Mouse (Mus musculus): Measurements from ENCODE around the gene Zfp740. TPM values are rescaled to one million over a fixed set of nuclear protein-coding genes. Genes with fewer than 3 reads are reported as not detected.

Zfp740 gene
- polyA plus RNA-seq, 1 experiment from 2014 or later, result 88.7 TPM

DNA sequence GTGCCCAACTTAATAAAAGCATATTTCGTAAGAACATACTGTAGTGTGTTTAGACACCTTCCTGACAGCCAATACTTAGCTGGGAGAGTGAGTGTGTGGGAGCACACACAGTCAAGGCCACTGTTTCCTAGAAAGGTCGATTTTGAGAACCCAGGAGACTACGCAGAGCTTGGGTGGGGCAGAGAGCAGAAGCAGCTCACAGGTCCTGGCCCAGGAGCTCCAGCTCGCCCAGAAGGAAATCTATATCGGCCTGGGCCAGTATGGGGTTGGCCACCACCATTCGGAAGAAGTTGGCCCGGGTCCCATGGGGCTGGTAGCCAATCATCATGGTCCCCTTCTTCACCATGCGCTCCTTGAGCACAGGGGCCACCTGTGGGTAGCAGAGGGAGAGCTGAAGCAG, 25.6 kb upstream of the Zfp740 start:
- H3K27ac ChIP-seq, result no peak overlapping the region
- H3K9me3 ChIP-seq (replicated peaks), result no peaks in the 10 kb centered on the region
- DNase-seq (ENCODE audit: low spot score), result no peak
- H3K36me3 ChIP-seq, result peaks cover 32% of the 10 kb centered on the region
- no peak overlapping the region for H3K4me3 ChIP-seq
- H3K4me1 ChIP-seq, result 0 out of 2 replicates have a peak, but pooled peaks cover 5% of the 10 kb centered on the region
- no peaks in the 10 kb centered on the region for H3K27me3 ChIP-seq (ENCODE audit: low read depth, poor library complexity, severe bottlenecking)
- 89% methylated on average over 8 of the region's 8 CpGs for WGBS

DNA sequence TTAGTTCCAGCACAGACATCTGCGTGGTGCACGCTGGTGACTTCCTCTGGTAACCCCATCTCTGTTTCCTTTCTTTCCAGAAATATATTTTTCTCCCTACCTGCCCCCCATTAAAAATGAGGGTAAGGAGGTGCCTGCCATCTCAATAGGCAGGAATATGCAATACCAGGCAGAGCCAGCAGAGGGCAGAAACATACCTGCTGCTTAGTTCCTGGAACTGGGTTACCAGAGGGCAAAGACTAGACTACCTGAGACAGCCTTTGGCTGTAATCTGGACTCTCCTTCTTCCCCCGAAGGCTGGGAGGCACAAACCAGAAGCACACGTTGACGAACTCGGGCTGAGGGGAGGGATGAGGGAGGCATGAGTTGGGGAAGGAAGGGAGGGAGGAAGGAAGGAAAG, 24.8 kb upstream of the Zfp740 start:
- Histone ChIP-seq H3K27me3 (ENCODE audit: low read depth, poor library complexity, severe bottlenecking) (no peaks in the 10 kb centered on the region), H3K9me3 (replicated peaks) (no peaks in the 10 kb centered on the region), H3K36me3 (peaks cover 38% of the 10 kb centered on the region), H3K4me1 (0 out of 2 replicates have a peak, but pooled peaks cover 5% of the 10 kb centered on the region), H3K4me3 (no peak overlapping the region), H3K27ac (no peak overlapping the region)
- 15% methylated on average over 6 of the region's 6 CpGs for WGBS
- peak; percentile 86 for DNase-seq (ENCODE audit: low spot score)

DNA sequence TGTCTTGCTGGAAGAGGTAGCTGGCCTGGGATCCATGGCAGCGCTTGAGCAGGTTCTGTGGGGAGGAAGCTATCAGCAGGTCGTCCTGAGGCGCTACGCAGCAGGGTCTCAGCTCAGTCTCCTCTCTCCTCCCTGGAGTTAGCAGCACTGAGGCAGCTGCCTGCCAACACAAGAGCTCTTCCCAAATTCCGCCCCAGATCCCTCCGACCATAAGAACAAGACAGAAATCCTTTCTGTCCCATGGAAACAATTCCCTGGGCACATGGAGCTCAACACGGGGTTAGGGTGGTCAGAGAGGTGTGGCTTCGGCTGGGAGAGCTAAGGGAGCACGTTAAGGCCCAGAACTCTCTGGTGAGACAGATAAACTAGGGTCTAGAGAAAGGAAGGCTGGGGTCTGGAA, 23.9 kb upstream of the Zfp740 start:
- WGBS, result 82% methylated on average over 9 of the region's 9 CpGs
- no peak for DNase-seq (ENCODE audit: low spot score)
- H3K9me3 ChIP-seq (replicated peaks), result no peaks in the 10 kb centered on the region
- no peak overlapping the region for H3K4me3 ChIP-seq
- no peak overlapping the region; the same call in 1 of the 2 replicates for H3K27ac ChIP-seq
- peaks cover 46% of the 10 kb centered on the region for H3K36me3 ChIP-seq
- 0 out of 2 replicates have a peak, but pooled peaks cover 5% of the 10 kb centered on the region for H3K4me1 ChIP-seq
- H3K27me3 ChIP-seq (ENCODE audit: low read depth, poor library complexity, severe bottlenecking), result no peaks in the 10 kb centered on the region

DNA sequence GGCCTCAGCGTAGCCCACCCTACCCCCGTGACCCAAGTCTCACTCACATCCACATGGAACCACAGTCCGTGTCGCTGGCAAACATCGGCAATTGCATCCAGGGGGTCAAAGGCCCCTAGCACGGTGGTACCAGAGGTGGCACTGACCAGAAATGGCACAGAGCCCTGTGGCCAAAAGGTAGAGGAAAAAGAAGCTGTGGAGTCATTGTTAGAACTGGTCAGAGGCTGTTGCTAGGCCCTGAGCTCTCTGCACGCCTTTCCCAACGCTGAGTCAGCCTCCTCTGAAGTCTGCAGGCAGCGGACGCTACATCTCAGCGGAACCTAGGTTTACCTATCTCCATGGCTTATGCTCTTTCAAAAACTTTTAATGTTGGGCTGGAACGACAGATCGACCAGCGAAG, 23.1 kb upstream of the Zfp740 start:
- H3K9me3 ChIP-seq (replicated peaks), result no peaks in the 10 kb centered on the region
- no peaks in the 10 kb centered on the region for H3K27me3 ChIP-seq (ENCODE audit: low read depth, poor library complexity, severe bottlenecking)
- H3K4me1 ChIP-seq, result 0 out of 2 replicates have a peak, but pooled peaks cover 5% of the 10 kb centered on the region
- 92% methylated on average over 14 of the region's 14 CpGs for WGBS
- DNase-seq (ENCODE audit: low spot score), result no peak
- no peak overlapping the region for H3K27ac ChIP-seq
- H3K4me3 ChIP-seq, result no peak overlapping the region
- peaks cover 51% of the 10 kb centered on the region for H3K36me3 ChIP-seq

- H3K27me3 ChIP-seq (ENCODE audit: low read depth, poor library complexity, severe bottlenecking), result no peaks in the 10 kb centered on the region
- 0 out of 2 replicates have a peak, but pooled peaks cover 7% of the 10 kb centered on the region for H3K4me1 ChIP-seq
- no peaks in the 10 kb centered on the region for H3K9me3 ChIP-seq (replicated peaks)
- H3K36me3 ChIP-seq, result peaks cover 61% of the 10 kb centered on the region
- WGBS, result 84% methylated on average over 3 of the region's 3 CpGs
- no peak overlapping the region for H3K4me3 ChIP-seq
- DNase-seq (ENCODE audit: low spot score), result no peak
- H3K27ac ChIP-seq, result no peak overlapping the region
These were observed 20.0 kb upstream of the Zfp740 start for GRCm38 (mm10) chr15:102183076-102183475.

DNA sequence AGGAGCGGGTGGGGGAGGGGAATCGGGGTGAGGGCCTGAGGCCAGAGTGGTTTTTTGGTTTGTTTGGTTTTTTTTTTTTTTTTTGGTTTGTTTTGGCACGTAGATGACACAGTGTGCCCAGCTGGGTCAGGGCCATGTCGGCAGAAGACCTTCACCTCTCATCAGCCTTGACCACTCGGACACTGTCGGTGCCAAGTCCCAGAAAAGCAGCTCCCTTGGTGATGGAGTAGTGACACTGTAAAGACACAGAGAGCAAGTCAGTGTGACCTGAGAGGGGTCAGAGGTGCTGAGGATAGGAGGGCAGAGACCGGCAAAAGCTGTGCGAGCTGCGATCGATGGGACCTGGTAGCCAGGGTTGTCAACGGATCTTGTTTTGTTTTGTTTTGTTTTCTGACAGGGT, 16.8 kb upstream of the Zfp740 start:
- no peak overlapping the region for H3K27ac ChIP-seq
- DNase-seq (ENCODE audit: low spot score), result no peak
- 79% methylated on average over 11 of the region's 11 CpGs for WGBS
- H3K27me3 ChIP-seq (ENCODE audit: low read depth, poor library complexity, severe bottlenecking), result no peaks in the 10 kb centered on the region
- peaks cover 51% of the 10 kb centered on the region for H3K36me3 ChIP-seq
- no peaks in the 10 kb centered on the region for H3K9me3 ChIP-seq (replicated peaks)
- H3K4me1 ChIP-seq, result 0 out of 2 replicates have a peak, but pooled peaks cover 7% of the 10 kb centered on the region
- H3K4me3 ChIP-seq, result no peak overlapping the region

- DNase-seq (ENCODE audit: low spot score), result no peak
- no peak overlapping the region for H3K4me3 ChIP-seq
- H3K9me3 ChIP-seq (replicated peaks), result no peaks in the 10 kb centered on the region
- H3K36me3 ChIP-seq, result peaks cover 46% of the 10 kb centered on the region
- H3K27me3 ChIP-seq (ENCODE audit: low read depth, poor library complexity, severe bottlenecking), result no peaks in the 10 kb centered on the region
- H3K4me1 ChIP-seq, result peaks cover 13% of the 10 kb centered on the region; the same call in 1 of the 2 replicates
- WGBS, result 91% methylated on average over 10 of the region's 10 CpGs
- H3K27ac ChIP-seq, result peak overlapping the region; percentile 56; the same call in 1 of the 2 replicates
These were observed 15.0 kb upstream of the Zfp740 start for GRCm38 (mm10) chr15:102188096-102188495.

- Histone ChIP-seq H3K27me3 (ENCODE audit: low read depth, poor library complexity, severe bottlenecking) (no peaks in the 10 kb centered on the region), H3K27ac (peak overlapping the region; percentile 56; the same call in 1 of the 2 replicates), H3K4me1 (peaks cover 13% of the 10 kb centered on the region; the same call in 1 of the 2 replicates), H3K4me3 (no peak overlapping the region), H3K9me3 (replicated peaks) (no peaks in the 10 kb centered on the region), H3K36me3 (peaks cover 40% of the 10 kb centered on the region)
- WGBS, result 70% methylated on average over 6 of the region's 6 CpGs
- DNase-seq (ENCODE audit: low spot score), result no peak
These were observed 14.2 kb upstream of the Zfp740 start for GRCm38 (mm10) chr15:102188883-102189282.

- Histone ChIP-seq H3K9me3 (replicated peaks) (no peaks in the 10 kb centered on the region), H3K27ac (no peak overlapping the region), H3K4me1 (peaks cover 13% of the 10 kb centered on the region; the same call in 1 of the 2 replicates), H3K27me3 (ENCODE audit: low read depth, poor library complexity, severe bottlenecking) (no peaks in the 10 kb centered on the region), H3K36me3 (peaks cover 21% of the 10 kb centered on the region), H3K4me3 (no peak overlapping the region)
- WGBS, result 60% methylated on average over 7 of the region's 7 CpGs
- DNase-seq (ENCODE audit: low spot score), result no peak
These were observed 11.3 kb upstream of the Zfp740 start for GRCm38 (mm10) chr15:102191699-102192098.

- Histone ChIP-seq H3K27ac (no peak overlapping the region), H3K4me1 (peaks cover 13% of the 10 kb centered on the region; the same call in 1 of the 2 replicates), H3K9me3 (replicated peaks) (no peaks in the 10 kb centered on the region), H3K36me3 (peaks cover 14% of the 10 kb centered on the region), H3K27me3 (ENCODE audit: low read depth, poor library complexity, severe bottlenecking) (no peaks in the 10 kb centered on the region), H3K4me3 (no peak overlapping the region)
- no peak for DNase-seq (ENCODE audit: low spot score)
- 80% methylated on average over 7 of the region's 7 CpGs for WGBS
These were observed 10.7 kb upstream of the Zfp740 start for GRCm38 (mm10) chr15:102192271-102192812.

DNA sequence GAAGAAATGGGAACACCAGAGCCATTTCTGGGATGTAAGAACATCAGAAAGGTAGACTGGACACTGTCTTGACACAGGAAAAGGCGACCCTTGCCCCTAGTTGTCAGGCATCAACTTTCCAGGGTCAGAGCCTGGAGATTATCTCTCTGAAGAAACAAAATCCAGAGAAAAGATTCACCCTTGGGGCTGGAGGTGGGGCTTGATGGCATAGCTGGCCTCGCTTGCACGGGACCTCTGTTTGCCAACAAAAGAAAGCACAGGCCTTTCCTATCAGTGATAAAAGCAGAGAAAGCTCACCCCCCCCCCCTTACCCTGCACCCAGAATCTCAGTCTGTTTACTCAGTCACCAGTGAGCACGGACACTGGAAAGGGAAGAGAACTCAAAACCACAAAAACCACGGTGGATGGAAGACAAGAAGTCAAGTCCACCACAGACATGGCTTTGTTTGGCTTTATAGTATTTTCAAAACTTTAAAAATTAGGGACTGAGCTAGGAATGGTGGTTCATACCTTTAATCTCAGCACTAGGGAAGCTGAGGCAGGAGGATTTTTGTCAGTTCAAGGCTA, 10.1 kb upstream of the Zfp740 start:
- no peak overlapping the region for H3K4me3 ChIP-seq
- H3K9me3 ChIP-seq (replicated peaks), result no peaks in the 10 kb centered on the region
- 66% methylated on average over 5 of the region's 5 CpGs for WGBS
- DNase-seq (ENCODE audit: low spot score), result no peak
- no peaks in the 10 kb centered on the region for H3K27me3 ChIP-seq (ENCODE audit: low read depth, poor library complexity, severe bottlenecking)
- peaks cover 12% of the 10 kb centered on the region; the same call in 1 of the 2 replicates for H3K4me1 ChIP-seq
- no peak overlapping the region for H3K27ac ChIP-seq
- peaks cover 9% of the 10 kb centered on the region; the same call in 1 of the 2 replicates for H3K36me3 ChIP-seq

DNA sequence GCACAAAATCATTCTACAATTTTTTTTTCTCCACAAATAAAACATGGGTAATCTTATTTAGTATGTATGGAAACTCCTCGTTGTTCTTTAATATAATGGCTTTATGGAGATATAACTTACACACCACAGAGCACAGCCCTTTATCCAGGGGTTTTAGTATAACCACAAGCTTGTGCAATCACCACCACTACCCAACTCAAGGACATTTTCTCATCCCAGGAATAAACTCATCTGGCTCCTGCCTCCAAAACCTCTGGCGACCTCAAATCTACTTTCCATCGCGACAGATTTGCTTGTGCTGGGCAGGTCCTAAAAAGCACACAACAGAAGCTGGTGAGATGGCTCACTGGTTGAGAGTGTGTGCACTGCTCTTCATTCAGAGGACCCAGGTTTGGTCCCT, 9.4 kb upstream of the Zfp740 start:
- no peaks in the 10 kb centered on the region for H3K27me3 ChIP-seq (ENCODE audit: low read depth, poor library complexity, severe bottlenecking)
- 88% methylated on average over 4 of the region's 4 CpGs for WGBS

DNA sequence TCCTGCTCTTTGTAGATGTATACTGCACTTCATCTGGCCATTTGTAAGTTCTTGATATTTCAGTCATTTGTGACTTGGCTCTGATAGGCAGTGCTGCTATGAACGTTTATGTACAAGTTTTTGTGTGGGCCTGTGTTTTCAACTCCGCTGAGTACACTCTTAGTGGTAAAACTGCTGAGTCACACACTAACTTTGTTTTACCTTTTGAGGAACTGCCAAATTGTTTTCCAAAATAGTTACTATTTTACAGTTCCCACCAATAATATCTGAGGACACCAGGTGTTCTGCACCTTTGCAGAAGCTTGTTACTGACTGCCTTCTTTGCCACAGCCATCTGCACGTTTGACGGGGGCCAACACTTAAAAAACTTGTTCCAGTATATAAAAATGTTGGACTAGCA, 8.6 kb upstream of the Zfp740 start:
- H3K9me3 ChIP-seq (replicated peaks), result no peaks in the 10 kb centered on the region

More for the DNA sequence above, 9.4 kb upstream of the Zfp740 start:
- Histone ChIP-seq H3K4me1 (peaks cover 6% of the 10 kb centered on the region; the same call in 1 of the 2 replicates), H3K4me3 (no peak overlapping the region), H3K9me3 (replicated peaks) (no peaks in the 10 kb centered on the region), H3K36me3 (peaks cover 4% of the 10 kb centered on the region; the same call in 1 of the 2 replicates), H3K27ac (no peak overlapping the region)
- DNase-seq (ENCODE audit: low spot score), result no peak

More for the DNA sequence above, 8.6 kb upstream of the Zfp740 start:
- H3K36me3 ChIP-seq, result peaks cover 11% of the 10 kb centered on the region
- DNase-seq (ENCODE audit: low spot score), result no peak
- H3K4me1 ChIP-seq, result peaks cover 5% of the 10 kb centered on the region; the same call in 1 of the 2 replicates
- H3K27me3 ChIP-seq (ENCODE audit: low read depth, poor library complexity, severe bottlenecking), result no peaks in the 10 kb centered on the region
- H3K27ac ChIP-seq, result no peak overlapping the region
- no peak overlapping the region for H3K4me3 ChIP-seq
- WGBS, result 90% methylated on average over 4 of the region's 4 CpGs
